Mouse (Mus musculus) neural tube, embryonic 15.5 days (tissue): ENCODE data around the gene Nat8f2. TPM values are rescaled to one million over a fixed set of nuclear protein-coding genes. Genes with fewer than 3 reads are reported as not detected.
"Not testable (repeated sequence)": the region's sequence is repeated elsewhere in the genome, so short reads cannot be mapped to it uniquely, and the experiment has no call there.

Source experiments
- ATAC-seq: fragments of 200-750 bp; cut with Nextera tagmentation; 2 replicates; pipeline ENCODE4 v1.8.0; 2017; ENCODE audit warnings: mild to moderate bottlenecking, moderate TSS enrichment, moderate library complexity; ENCODE audit not compliant: low FRiP score
- H3K27ac ChIP-seq: fragments of 300-500 bp; sonication (generic); replicated peaks from 2 replicates; pipeline ENCODE4 v1.5.1; 2015; ENCODE audit warnings: mild to moderate bottlenecking, inconsistent platforms
- H3K27me3 ChIP-seq: fragments of 300-500 bp; sonication (generic); replicated peaks from 2 replicates; pipeline ENCODE4 v1.6.1; 2015; ENCODE audit warnings: inconsistent platforms
- H3K36me3 ChIP-seq: fragments of 300-500 bp; sonication (generic); 2 replicates; pipeline ENCODE4 v1.6.1; 2015; ENCODE audit warnings: inconsistent platforms
- H3K4me1 ChIP-seq: fragments of 300-500 bp; sonication (generic); 2 replicates; pipeline ENCODE4 v1.6.1; 2015; ENCODE audit warnings: inconsistent platforms
- H3K4me2 ChIP-seq: fragments of 300-500 bp; sonication (generic); 2 replicates; pipeline ENCODE4 v1.6.1; 2015; ENCODE audit warnings: inconsistent platforms, mild to moderate bottlenecking, moderate library complexity
- H3K4me3 ChIP-seq: fragments of 300-500 bp; sonication (generic); replicated peaks from 2 replicates; pipeline ENCODE4 v1.5.1; 2015; ENCODE audit warnings: mild to moderate bottlenecking, inconsistent platforms
- H3K9ac ChIP-seq: fragments of 300-500 bp; sonication (generic); replicated peaks from 2 replicates; pipeline ENCODE4 v1.6.1; 2015; ENCODE audit warnings: mild to moderate bottlenecking, inconsistent platforms
- H3K9me3 ChIP-seq: fragments of 300-500 bp; sonication (generic); replicated peaks from 2 replicates; pipeline ENCODE4 v1.6.1; 2016; ENCODE audit warnings: inconsistent platforms
- WGBS: fragments of 180-500 bp; shearing (Covaris S2); methylation state at CpG from one replicate; pipeline ENCODE4 v1.1.7; 2015; ENCODE audit warnings: mixed read lengths; 5-methylcytosine and 5-hydroxymethylcytosine counted together
- polyA plus RNA-seq: library from polyadenylated mRNA; unstranded; fragments of >200 nt; fragmentation: Nextera tagmentation; extraction: Ambion mirVana; gene quantifications from 2 replicates; pipeline ENCODE4 v1.2.1, GENCODE M21; 2015

Nat8f2 gene
- polyA plus RNA-seq, 1 experiment from 2014 or later, result not detected

DNA sequence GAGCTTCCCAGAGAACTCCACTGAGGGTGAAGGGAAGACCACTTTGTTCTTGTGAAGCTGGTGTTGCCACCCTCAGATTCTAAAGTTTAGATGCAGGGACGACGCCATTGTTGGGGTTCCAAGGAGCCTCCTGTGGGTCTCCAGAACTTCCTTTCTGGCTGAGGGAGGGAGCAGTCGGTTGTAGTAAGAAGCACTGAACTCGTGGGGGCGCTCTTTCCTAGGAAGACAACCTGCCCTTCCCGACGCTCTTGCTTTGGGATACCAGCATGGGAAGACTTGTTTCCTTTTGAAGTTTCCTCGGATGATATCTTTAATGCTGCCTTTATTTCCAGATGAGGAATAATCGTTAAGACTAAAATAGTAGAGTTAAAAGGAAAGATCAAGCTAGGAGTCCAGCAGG, 32.1 kb downstream of the Nat8f2 start:
- H3K9ac ChIP-seq, H3K4me3 ChIP-seq, H3K4me2 ChIP-seq, H3K27ac ChIP-seq, H3K27me3 ChIP-seq, ATAC-seq, H3K9me3 ChIP-seq, H3K4me1 ChIP-seq, H3K36me3 ChIP-seq: not testable (repeated sequence)
- 30% methylated on average over 9 of the region's 9 CpGs for WGBS

DNA sequence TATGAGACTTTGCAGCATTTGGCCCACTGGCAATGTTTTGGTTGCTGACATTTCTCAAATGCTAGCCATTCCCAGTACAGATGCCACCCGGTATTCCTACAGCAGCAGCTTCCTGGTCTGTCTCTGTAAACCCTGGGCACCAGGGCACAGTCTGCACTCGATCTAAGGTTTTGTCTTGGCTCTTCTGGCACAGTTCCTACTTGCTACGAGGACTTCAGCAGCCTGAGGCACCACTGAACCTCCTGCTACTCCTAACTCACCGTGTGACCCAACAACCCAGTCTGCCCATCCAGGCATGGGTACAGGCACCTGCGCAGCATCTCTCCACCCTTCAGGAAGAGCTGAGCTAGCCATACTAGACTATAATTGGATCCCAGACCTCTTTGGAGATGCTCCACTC, 32.9 kb downstream of the Nat8f2 start:
- not testable (repeated sequence) for H3K4me3 ChIP-seq, H3K27ac ChIP-seq, H3K27me3 ChIP-seq, H3K9me3 ChIP-seq, H3K4me1 ChIP-seq, H3K36me3 ChIP-seq, H3K4me2 ChIP-seq, H3K9ac ChIP-seq, ATAC-seq
- whole genome bisulfite sequencing, result 78% methylated on average over 5 of the region's 5 CpGs

DNA sequence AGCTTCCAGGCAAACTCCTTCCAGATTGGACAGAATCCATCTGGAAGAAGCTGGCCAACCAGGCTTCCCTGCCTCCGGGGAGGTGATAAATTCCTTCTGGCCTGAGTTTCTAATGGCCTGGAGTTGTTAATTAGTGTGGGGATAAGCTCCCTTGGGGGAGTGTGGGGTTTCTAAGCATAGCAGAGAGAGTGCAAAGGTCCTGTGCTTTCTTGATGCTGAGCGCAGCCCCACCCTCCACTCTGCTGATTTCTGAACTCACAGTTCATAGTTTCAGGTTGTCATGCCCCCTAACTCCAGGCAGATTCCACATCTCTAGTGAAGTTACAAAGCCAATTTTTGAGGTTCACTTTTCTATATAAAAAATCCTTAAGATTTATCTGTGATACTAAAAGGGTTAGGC, 33.9 kb downstream of the Nat8f2 start:
- H3K4me3 ChIP-seq, H3K36me3 ChIP-seq, H3K9me3 ChIP-seq, H3K4me2 ChIP-seq, ATAC-seq, H3K4me1 ChIP-seq, H3K27me3 ChIP-seq, H3K9ac ChIP-seq, H3K27ac ChIP-seq: not testable (repeated sequence)
- WGBS, result 79% methylated on average over 1 of the region's 2 CpGs

- not testable (repeated sequence) for H3K36me3 ChIP-seq, H3K4me3 ChIP-seq, H3K27me3 ChIP-seq, H3K4me1 ChIP-seq, H3K27ac ChIP-seq, ATAC-seq, H3K9ac ChIP-seq, H3K9me3 ChIP-seq, H3K4me2 ChIP-seq
These were observed 34.4 kb downstream of the Nat8f2 start for GRCm38 (mm10) chr6:85834504-85835100.

GRCm38 (mm10) chr6:85831796-85832321, 37.1 kb downstream of the Nat8f2 start, which contains the start of gene Nat8:
TSS of gene Nat8 (minus strand) at chr6:85832082.
- H3K36me3 ChIP-seq, result no peaks in the 10 kb centered on the region
- no peaks in the 10 kb centered on the region for H3K27me3 ChIP-seq
- ATAC-seq, result no peak
- no peak within 1 kb of the TSS for H3K9ac ChIP-seq
- WGBS, result 79% methylated on average over 7 of the region's 7 CpGs
- H3K4me1 ChIP-seq, result no peaks in the 10 kb centered on the region
- no peak within 1 kb of the TSS for H3K4me3 ChIP-seq
- no peak within 1 kb of the TSS for H3K27ac ChIP-seq
- no peak within 1 kb of the TSS for H3K4me2 ChIP-seq
- H3K9me3 ChIP-seq, result no peaks in the 10 kb centered on the region

DNA sequence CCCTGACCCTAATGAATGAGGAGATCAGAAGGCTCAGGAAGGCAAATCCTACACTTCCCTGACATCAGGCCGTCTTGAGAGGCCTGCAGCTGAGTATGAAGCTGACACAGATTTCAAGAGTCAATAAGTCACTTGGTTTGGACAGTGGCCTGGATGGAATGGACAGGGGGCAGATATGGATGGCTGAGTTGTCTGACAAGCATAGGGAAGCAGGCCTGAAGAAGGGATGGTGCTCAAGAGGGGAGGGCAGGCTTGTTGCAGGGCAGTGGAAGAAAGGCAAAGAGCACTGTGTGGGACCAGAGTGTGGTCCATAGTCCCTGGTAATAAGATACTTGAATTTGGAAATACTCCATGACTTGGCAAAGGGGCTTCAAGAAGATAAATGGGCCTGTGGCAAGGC, 39.5 kb downstream of the Nat8f2 start:
- H3K27ac ChIP-seq, result no peak overlapping the region
- H3K4me3 ChIP-seq, result no peak overlapping the region
- H3K4me1 ChIP-seq, result no peaks in the 10 kb centered on the region
- 71% methylated on average over 1 of the region's 1 CpGs for WGBS
- no peaks in the 10 kb centered on the region for H3K27me3 ChIP-seq
- H3K9ac ChIP-seq, result no peak overlapping the region
- no peak for ATAC-seq
- H3K4me2 ChIP-seq, result no peak overlapping the region
- no peaks in the 10 kb centered on the region for H3K36me3 ChIP-seq
- H3K9me3 ChIP-seq, result no peaks in the 10 kb centered on the region

GRCm38 (mm10) chr6:85825886-85826285, 43.1 kb downstream of the Nat8f2 start:
- H3K27me3 ChIP-seq, result no peaks in the 10 kb centered on the region
- no peak overlapping the region for H3K27ac ChIP-seq
- H3K4me2 ChIP-seq, result no peak overlapping the region
- ATAC-seq, result no peak
- WGBS, result 83% methylated on average over 2 of the region's 2 CpGs
- H3K36me3 ChIP-seq, result no peaks in the 10 kb centered on the region
- no peaks in the 10 kb centered on the region for H3K4me1 ChIP-seq
- no peaks in the 10 kb centered on the region for H3K9me3 ChIP-seq
- H3K9ac ChIP-seq, result no peak overlapping the region
- H3K4me3 ChIP-seq, result no peak overlapping the region

DNA sequence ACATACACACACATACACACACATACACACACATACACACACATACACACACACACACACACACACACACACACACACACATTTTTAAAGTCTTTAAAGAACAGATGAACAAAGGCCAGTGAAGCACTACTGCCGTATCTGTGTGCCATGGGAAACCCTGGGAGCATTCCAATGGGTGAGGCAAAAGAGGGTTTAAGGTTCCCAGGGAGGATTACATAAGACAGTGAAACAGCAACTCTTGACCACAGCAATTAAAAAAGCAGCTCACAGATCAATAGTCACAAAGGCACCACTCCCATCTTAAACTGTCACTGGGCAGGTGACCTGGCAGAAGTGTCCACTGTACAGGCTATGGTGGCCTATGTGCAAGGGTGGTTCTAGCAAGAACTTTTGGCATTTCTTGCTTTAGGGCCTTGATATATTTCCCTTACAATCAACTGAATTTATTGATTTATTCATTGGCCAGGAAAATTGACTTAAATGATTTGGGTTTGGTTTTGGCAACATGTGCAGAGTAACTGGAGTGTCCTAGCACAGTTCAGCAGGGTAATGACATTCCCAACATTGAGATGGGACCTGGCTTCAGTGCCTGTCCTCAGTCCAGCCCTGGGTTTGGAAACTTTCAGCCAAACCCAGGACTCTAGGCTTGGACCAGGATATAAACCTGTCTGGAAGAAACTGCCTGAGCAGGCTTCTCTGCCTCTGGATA, 45.4 kb downstream of the Nat8f2 start:
- H3K27ac ChIP-seq, result no peak overlapping the region
- WGBS, result 97% methylated on average over 1 of the region's 1 CpGs
- ATAC-seq, result no peak
- H3K4me3 ChIP-seq, result no peak overlapping the region
- no peaks in the 10 kb centered on the region for H3K27me3 ChIP-seq
- H3K4me1 ChIP-seq, result no peaks in the 10 kb centered on the region
- no peak overlapping the region for H3K9ac ChIP-seq
- no peaks in the 10 kb centered on the region for H3K9me3 ChIP-seq
- no peak overlapping the region for H3K4me2 ChIP-seq
- no peaks in the 10 kb centered on the region for H3K36me3 ChIP-seq

DNA sequence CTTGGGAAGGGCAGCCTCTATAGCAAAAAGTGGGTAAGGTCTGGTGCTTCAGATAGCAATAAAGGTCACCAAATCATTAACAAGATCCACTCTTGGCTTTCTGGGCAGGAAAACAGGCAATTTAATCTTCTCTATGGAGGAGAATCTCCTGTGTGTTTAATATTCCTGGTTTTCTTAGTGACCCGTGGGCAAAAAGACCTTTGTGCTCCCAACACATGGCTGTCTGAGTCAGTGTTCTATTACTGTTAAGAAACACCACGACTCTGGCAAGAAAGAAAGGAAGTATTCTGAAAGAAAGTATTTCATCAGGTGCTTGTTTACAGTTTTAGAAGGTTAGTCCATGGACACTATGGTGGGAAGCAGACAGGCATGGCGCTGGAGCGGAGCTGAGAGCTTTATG, 46.7 kb downstream of the Nat8f2 start:
- no peaks in the 10 kb centered on the region for H3K9me3 ChIP-seq
- no peaks in the 10 kb centered on the region for H3K36me3 ChIP-seq
- no peaks in the 10 kb centered on the region for H3K27me3 ChIP-seq
- no peak overlapping the region for H3K27ac ChIP-seq
- H3K9ac ChIP-seq, result no peak overlapping the region
- no peak for ATAC-seq
- no peak overlapping the region for H3K4me3 ChIP-seq
- 86% methylated on average over 4 of the region's 4 CpGs for WGBS
- H3K4me2 ChIP-seq, result no peak overlapping the region
- no peaks in the 10 kb centered on the region for H3K4me1 ChIP-seq

- Histone ChIP-seq H3K4me3 (no peak within 1 kb of the TSS), H3K4me2 (no peak within 1 kb of the TSS), H3K9me3 (no peaks in the 10 kb centered on the region), H3K36me3 (no peaks in the 10 kb centered on the region), H3K4me1 (no peaks in the 10 kb centered on the region), H3K27me3 (no peaks in the 10 kb centered on the region), H3K9ac (no peak within 1 kb of the TSS), H3K27ac (no peak within 1 kb of the TSS)
- no peak for ATAC-seq
- 84% methylated on average over 5 of the region's 5 CpGs for WGBS
These were observed 48.1 kb downstream of the Nat8f2 start, which contains the start of the genes Nat8f6 and Nat8f5 for GRCm38 (mm10) chr6:85820837-85821236. TSS of gene Nat8f6 (minus strand) at chr6:85820954. TSS of gene Nat8f5 (minus strand) at chr6:85820972.

DNA sequence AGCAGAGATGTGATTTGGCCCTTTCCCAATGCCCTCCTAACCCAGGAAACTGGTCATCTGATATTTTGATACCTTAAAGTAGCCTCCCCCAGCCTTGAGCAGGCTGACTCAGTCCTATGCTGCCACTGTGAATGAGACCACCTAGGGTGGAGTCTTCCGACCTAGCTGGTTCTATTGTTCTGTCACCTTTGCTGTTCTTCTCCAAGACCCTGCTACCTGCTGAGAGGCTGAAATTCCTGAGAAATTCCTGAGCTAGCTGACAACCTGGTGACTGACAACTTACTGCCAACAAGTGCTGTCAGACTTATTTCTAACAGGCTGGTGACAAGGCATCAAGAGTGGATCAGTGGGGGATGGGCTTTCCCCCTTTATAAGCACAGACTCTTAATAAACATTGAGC, 50.6 kb downstream of the Nat8f2 start:
- Histone ChIP-seq H3K4me3 (no peak overlapping the region), H3K4me2 (no peak overlapping the region), H3K4me1 (no peaks in the 10 kb centered on the region), H3K27me3 (no peaks in the 10 kb centered on the region), H3K36me3 (no peaks in the 10 kb centered on the region), H3K27ac (no peak overlapping the region), H3K9me3 (no peaks in the 10 kb centered on the region), H3K9ac (no peak overlapping the region)
- ATAC-seq, result no peak
- 49% methylated on average over 1 of the region's 1 CpGs for WGBS
